Mouse (Mus musculus): ENCODE measurements around the gene 1700057G04Rik. TPM values are rescaled to one million over a fixed set of nuclear protein-coding genes. Genes with fewer than 3 reads are reported as not detected.
"Not testable (repeated sequence)": the region's sequence is repeated elsewhere in the genome, so short reads cannot be mapped to it uniquely, and the experiment has no call there.

1700057G04Rik gene
- total RNA-seq, 2 experiments from 2014 or later: not detected

- Histone ChIP-seq H3K4me3 (peak overlapping the region; percentile 6; the same call in 1 of the 2 replicates), H3K27ac (no peak overlapping the region; the same call in 1 of the 2 replicates)
- intact Hi-C loops (cut with DNase I): no loop called here
- no peak for DNase-seq (ENCODE audit: extremely low spot score in 1 of 2, low spot score in 2 of 2)
- no peak for TF ChIP-seq CTCF (IDR thresholded peaks at IDR 0.05)
Measured at GRCm38 (mm10) chr9:92276360-92276759, 32.8 kb upstream of the 1700057G04Rik start.

- no peak for DNase-seq (ENCODE audit: extremely low spot score in 1 of 2, low spot score in 2 of 2)
- no peak for TF ChIP-seq CTCF (IDR thresholded peaks at IDR 0.05)
- Histone ChIP-seq H3K27ac (no peak overlapping the region), H3K4me3 (no peak overlapping the region)
- intact Hi-C loops (cut with DNase I): no loop called here
Measured at GRCm38 (mm10) chr9:92280048-92280447, 29.1 kb upstream of the 1700057G04Rik start.

- intact Hi-C loops (cut with DNase I): no loop called here
- no peak for DNase-seq (ENCODE audit: extremely low spot score in 1 of 2, low spot score in 2 of 2)
- Histone ChIP-seq H3K27ac (no peak overlapping the region), H3K4me3 (no peak overlapping the region)
- TF ChIP-seq CTCF (IDR thresholded peaks at IDR 0.05): no peak
Measured at GRCm38 (mm10) chr9:92282563-92283171, 26.5 kb upstream of the 1700057G04Rik start.

GRCm38 (mm10) chr9:92289675-92290074, 19.5 kb upstream of the 1700057G04Rik start:
- DNase-seq (ENCODE audit: extremely low spot score in 1 of 2, low spot score in 2 of 2): no peak
- no peak for TF ChIP-seq CTCF (IDR thresholded peaks at IDR 0.05)
- intact Hi-C loops (cut with DNase I): no loop called here
- no peak overlapping the region for H3K4me3 ChIP-seq
- H3K27ac ChIP-seq: no peak overlapping the region

- Histone ChIP-seq H3K4me3 (no peak overlapping the region), H3K27ac (no peak overlapping the region)
- no peak for TF ChIP-seq CTCF (IDR thresholded peaks at IDR 0.05)
- DNase-seq (ENCODE audit: extremely low spot score in 1 of 2, low spot score in 2 of 2): no peak
- intact Hi-C loops (cut with DNase I): no loop called here
Measured at GRCm38 (mm10) chr9:92292169-92292568, 17.0 kb upstream of the 1700057G04Rik start.

GRCm38 (mm10) chr9:92292922-92293321, 16.3 kb upstream of the 1700057G04Rik start:
- H3K4me3 ChIP-seq: no peak overlapping the region
- intact Hi-C loops (cut with DNase I): no loop called here
- no peak for TF ChIP-seq CTCF (IDR thresholded peaks at IDR 0.05)
- no peak for DNase-seq (ENCODE audit: extremely low spot score in 1 of 2, low spot score in 2 of 2)
- no peak overlapping the region for H3K27ac ChIP-seq

GRCm38 (mm10) chr9:92293560-92294548, 15.3 kb upstream of the 1700057G04Rik start:
- Histone ChIP-seq H3K4me3 (no peak overlapping the region), H3K27ac (no peak overlapping the region)
- no peak for DNase-seq (ENCODE audit: extremely low spot score in 1 of 2, low spot score in 2 of 2)
- TF ChIP-seq CTCF (IDR thresholded peaks at IDR 0.05): no peak
- intact Hi-C loops (cut with DNase I): no loop called here

GRCm38 (mm10) chr9:92298288-92298687, 10.9 kb upstream of the 1700057G04Rik start:
- H3K27ac ChIP-seq: no peak overlapping the region
- no peak for DNase-seq (ENCODE audit: extremely low spot score in 1 of 2, low spot score in 2 of 2)
- H3K4me3 ChIP-seq: no peak overlapping the region
- intact Hi-C loops (cut with DNase I): no loop called here
- no peak for TF ChIP-seq CTCF (IDR thresholded peaks at IDR 0.05)

- no peak for DNase-seq (ENCODE audit: extremely low spot score in 1 of 2, low spot score in 2 of 2)
- H3K27ac ChIP-seq: no peak overlapping the region
- intact Hi-C loops (cut with DNase I): no loop called here
- no peak for TF ChIP-seq CTCF (IDR thresholded peaks at IDR 0.05)
- H3K4me3 ChIP-seq: no peak overlapping the region
Measured at GRCm38 (mm10) chr9:92301213-92301612, 8.0 kb upstream of the 1700057G04Rik start.

- no peak for TF ChIP-seq CTCF (IDR thresholded peaks at IDR 0.05)
- Histone ChIP-seq H3K4me3 (no peak overlapping the region), H3K27ac (no peak overlapping the region)
- intact Hi-C loops (cut with DNase I): no loop called here
- DNase-seq (ENCODE audit: extremely low spot score in 1 of 2, low spot score in 2 of 2): no peak
Measured at GRCm38 (mm10) chr9:92305075-92305474, 4.1 kb upstream of the 1700057G04Rik start.

GRCm38 (mm10) chr9:92305620-92306220, 3.5 kb upstream of the 1700057G04Rik start:
- TF ChIP-seq CTCF (IDR thresholded peaks at IDR 0.05): no peak
- no peak for DNase-seq (ENCODE audit: extremely low spot score in 1 of 2, low spot score in 2 of 2)
- Histone ChIP-seq H3K27ac (no peak overlapping the region), H3K4me3 (no peak overlapping the region)
- intact Hi-C loops (cut with DNase I): no loop called here

- no peak for TF ChIP-seq CTCF (IDR thresholded peaks at IDR 0.05)
- DNase-seq (ENCODE audit: extremely low spot score in 1 of 2, low spot score in 2 of 2): no peak
- intact Hi-C loops (cut with DNase I): no loop called here
- no peak overlapping the region for H3K27ac ChIP-seq
- H3K4me3 ChIP-seq: no peak overlapping the region
Measured at GRCm38 (mm10) chr9:92316791-92317190, 7.6 kb downstream of the 1700057G04Rik start.

GRCm38 (mm10) chr9:92325936-92326335, 16.8 kb downstream of the 1700057G04Rik start:
- H3K27ac ChIP-seq; H3K4me3 ChIP-seq; DNase-seq (ENCODE audit: extremely low spot score in 1 of 2, low spot score in 2 of 2); intact Hi-C loops (cut with DNase I): not testable (repeated sequence)

Data from left cerebral cortex, adult 2 months (tissue).